Mouse (Mus musculus) forebrain, embryonic 12.5 days (tissue): ENCODE measurements around the gene Smad5. TPM values are rescaled to one million over a fixed set of nuclear protein-coding genes. Genes with fewer than 3 reads are reported as not detected.
A peak's percentile ranks its signal among the peaks of the same experiment; 100 is the strongest.

Experiments used
- ATAC-seq: fragments of 200-750 bp; cut with Nextera tagmentation; 2 replicates; pipeline ENCODE4 v1.8.0; 2017; ENCODE audit warnings: moderate TSS enrichment; ENCODE audit not compliant: low FRiP score
- H3K27ac ChIP-seq: fragments of 300-500 bp; sonication (generic); 2 replicates; pipeline ENCODE4 v1.5.1; 2016; ENCODE audit warnings: mild to moderate bottlenecking
- H3K27me3 ChIP-seq: fragments of 300-500 bp; sonication (generic); 2 replicates; pipeline ENCODE4 v1.6.1; 2016; ENCODE audit warnings: mild to moderate bottlenecking
- H3K36me3 ChIP-seq: fragments of 300-500 bp; sonication (generic); replicated peaks from 2 replicates; pipeline ENCODE4 v1.6.1; 2016; ENCODE audit warnings: mild to moderate bottlenecking
- H3K4me1 ChIP-seq: fragments of 300-500 bp; sonication (generic); 2 replicates; pipeline ENCODE4 v1.6.1; 2016
- H3K4me2 ChIP-seq: fragments of 300-500 bp; sonication (generic); 2 replicates; pipeline ENCODE4 v1.6.1; 2016; ENCODE audit warnings: mild to moderate bottlenecking, moderate library complexity
- H3K4me3 ChIP-seq: fragments of 300-500 bp; sonication (generic); replicated peaks from 2 replicates; pipeline ENCODE4 v1.5.1; 2016; ENCODE audit warnings: mild to moderate bottlenecking
- H3K9ac ChIP-seq: fragments of 300-500 bp; sonication (generic); 2 replicates; pipeline ENCODE4 v1.6.1; 2016; ENCODE audit warnings: mild to moderate bottlenecking
- H3K9me3 ChIP-seq: fragments of 300-500 bp; sonication (generic); 2 replicates; pipeline ENCODE4 v1.6.1; 2016
- WGBS: fragments of 180-500 bp; shearing (Covaris S2); methylation state at CpG from one replicate; pipeline ENCODE4 v1.1.7; 2016; 5-methylcytosine and 5-hydroxymethylcytosine counted together
- polyA plus RNA-seq: library from polyadenylated mRNA; unstranded; fragments of >200 nt; fragmentation: Nextera tagmentation; extraction: Ambion mirVana; gene quantifications from 2 replicates; pipeline ENCODE4 v1.2.1, GENCODE M21; 2016

Gene Smad5
- polyA plus RNA-seq, 1 experiment from 2014 or later: 46.3 TPM

DNA sequence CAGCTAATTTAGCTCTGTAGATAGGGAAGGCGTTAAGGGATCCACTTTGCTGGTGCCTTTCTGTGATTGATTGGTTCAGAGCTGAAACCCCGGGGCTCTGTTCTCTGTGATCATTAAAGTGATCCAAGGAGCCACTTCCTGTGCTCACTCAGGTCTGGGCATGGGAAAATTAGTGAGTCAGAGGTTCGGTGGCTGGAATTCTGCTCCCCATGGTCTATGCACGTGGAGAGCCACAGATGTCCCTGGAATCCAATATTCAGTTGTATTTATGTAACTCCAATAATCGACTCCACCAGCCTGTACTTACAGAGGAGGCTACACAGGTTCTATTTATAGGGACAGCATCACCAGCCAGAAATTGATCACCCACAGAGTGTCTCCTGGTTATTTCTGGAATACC is 63.4 kb downstream of the Smad5 start:
- Histone ChIP-seq H3K27ac (no peak overlapping the region), H3K36me3 (no peaks in the 10 kb centered on the region), H3K27me3 (peaks cover 25% of the 10 kb centered on the region), H3K4me2 (no peak overlapping the region), H3K4me1 (peaks cover 52% of the 10 kb centered on the region), H3K4me3 (no peak overlapping the region), H3K9ac (no peak overlapping the region), H3K9me3 (no peaks in the 10 kb centered on the region; the same call in 1 of the 2 replicates)
- no peak for ATAC-seq
- WGBS: 65% methylated on average over 5 of the region's 5 CpGs

DNA sequence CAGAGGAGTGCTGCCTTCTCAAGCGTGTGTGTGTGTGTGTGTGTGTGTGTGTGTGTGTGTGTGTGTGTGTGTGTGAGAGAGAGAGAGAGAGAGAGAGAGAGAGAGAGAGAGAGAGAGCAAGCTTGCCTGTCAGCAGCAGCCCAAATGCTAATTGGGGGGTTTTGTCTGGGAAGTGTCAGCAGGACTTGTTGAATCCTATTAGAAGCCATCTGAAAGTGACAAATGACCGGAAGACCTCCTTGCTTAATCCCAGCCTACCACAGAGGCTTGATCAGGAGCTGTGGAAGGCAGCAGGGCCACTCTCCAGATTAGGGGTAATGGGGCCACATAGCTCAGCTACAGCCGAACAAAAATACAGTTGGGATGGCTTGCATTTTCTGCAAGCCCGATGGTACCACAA is 66.6 kb downstream of the Smad5 start:
- no peaks in the 10 kb centered on the region; the same call in 1 of the 2 replicates for H3K9me3 ChIP-seq
- H3K27me3 ChIP-seq: peaks cover 4% of the 10 kb centered on the region; the same call in 1 of the 2 replicates
- no peak for ATAC-seq
- no peak overlapping the region for H3K9ac ChIP-seq
- no peaks in the 10 kb centered on the region for H3K36me3 ChIP-seq
- peaks cover 50% of the 10 kb centered on the region for H3K4me1 ChIP-seq
- H3K4me2 ChIP-seq: no peak overlapping the region
- no peak overlapping the region for H3K4me3 ChIP-seq
- WGBS: 17% methylated on average over 4 of the region's 4 CpGs
- peak overlapping the region; percentile 89 for H3K27ac ChIP-seq

DNA sequence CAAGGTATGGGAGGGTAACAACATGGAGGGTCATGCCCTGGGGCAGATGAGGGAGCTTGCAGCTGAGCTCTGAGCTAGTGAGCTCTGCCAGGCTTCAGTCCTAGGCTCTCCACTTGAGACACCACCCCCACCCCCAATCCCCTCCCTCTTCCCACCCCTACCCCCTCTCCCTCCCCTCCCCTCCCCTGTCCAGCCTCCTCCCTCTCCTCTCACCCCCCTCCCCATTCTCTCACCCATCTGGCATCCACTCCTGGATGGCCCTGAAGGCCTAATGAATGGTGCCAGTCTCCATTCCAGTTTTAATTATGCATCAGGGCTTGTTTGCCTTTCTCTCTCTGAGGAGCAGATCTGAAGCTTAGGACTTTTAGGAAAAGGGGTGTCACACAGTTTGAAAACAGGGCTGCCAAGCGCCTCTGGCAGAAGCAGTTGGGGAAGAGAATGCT is 67.3 kb downstream of the Smad5 start:
- no peaks in the 10 kb centered on the region for H3K9me3 ChIP-seq
- no peak overlapping the region for H3K9ac ChIP-seq
- H3K4me2 ChIP-seq: no peak overlapping the region
- no peaks in the 10 kb centered on the region for H3K36me3 ChIP-seq
- ATAC-seq: peak; percentile 45
- WGBS: 20% methylated on average over 1 of the region's 1 CpGs
- H3K4me3 ChIP-seq: no peak overlapping the region
- H3K27ac ChIP-seq: peak overlapping the region; percentile 89
- H3K4me1 ChIP-seq: peaks cover 55% of the 10 kb centered on the region
- H3K27me3 ChIP-seq: peaks cover 1% of the 10 kb centered on the region; the same call in 1 of the 2 replicates

DNA sequence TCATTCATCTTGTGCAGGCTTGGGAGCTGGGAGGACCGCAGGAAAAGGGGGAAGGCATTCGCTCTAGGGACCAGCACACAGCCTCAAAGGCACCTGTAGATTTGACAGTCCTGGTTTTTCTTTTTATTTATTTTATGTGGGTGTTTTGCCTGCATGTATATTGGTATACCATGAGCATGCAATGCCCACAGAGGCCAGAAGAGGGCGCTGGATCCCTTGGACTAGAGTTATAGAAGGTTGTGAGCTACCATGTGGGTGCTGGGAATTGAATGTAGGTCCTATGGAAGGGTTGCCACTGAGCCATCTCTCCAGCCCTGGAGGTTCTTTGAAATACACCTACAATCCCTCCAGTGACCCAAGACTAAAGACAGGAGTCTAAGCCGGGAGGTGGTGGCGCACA is 68.0 kb downstream of the Smad5 start:
- no peak overlapping the region for H3K4me2 ChIP-seq
- H3K27me3 ChIP-seq: no peaks in the 10 kb centered on the region; the same call in 1 of the 2 replicates
- no peak overlapping the region for H3K9ac ChIP-seq
- no peaks in the 10 kb centered on the region for H3K36me3 ChIP-seq
- 67% methylated on average over 5 of the region's 5 CpGs for WGBS
- no peaks in the 10 kb centered on the region for H3K9me3 ChIP-seq
- peak overlapping the region; percentile 89 for H3K27ac ChIP-seq
- ATAC-seq: no peak
- H3K4me1 ChIP-seq: peaks cover 53% of the 10 kb centered on the region
- H3K4me3 ChIP-seq: no peak overlapping the region

DNA sequence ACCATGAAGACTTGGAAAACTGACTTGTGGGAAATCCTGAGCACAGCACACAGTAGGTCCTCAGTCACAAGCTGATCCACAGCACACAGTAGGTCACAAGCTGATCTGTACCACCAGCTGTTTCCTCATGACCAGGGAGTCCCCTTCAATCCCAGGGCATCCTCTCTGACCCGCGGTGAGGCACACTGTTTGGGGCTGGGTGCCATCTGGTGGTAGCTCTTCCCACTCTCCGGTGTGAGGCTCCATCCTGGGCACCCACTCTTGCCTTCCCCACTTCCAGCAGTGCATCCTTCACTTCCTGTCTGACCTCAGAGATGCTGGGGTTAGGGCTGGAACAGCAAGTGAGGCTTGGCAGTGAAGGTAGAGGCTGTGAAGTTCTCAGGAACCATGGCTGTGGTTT is 69.8 kb downstream of the Smad5 start:
- no peak overlapping the region for H3K4me2 ChIP-seq
- no peaks in the 10 kb centered on the region for H3K36me3 ChIP-seq
- H3K27ac ChIP-seq: peak overlapping the region; percentile 25; the same call in 1 of the 2 replicates
- peaks cover 49% of the 10 kb centered on the region for H3K4me1 ChIP-seq
- H3K4me3 ChIP-seq: no peak overlapping the region
- 54% methylated on average over 3 of the region's 3 CpGs for WGBS
- no peak for ATAC-seq
- no peaks in the 10 kb centered on the region for H3K9me3 ChIP-seq
- H3K9ac ChIP-seq: no peak overlapping the region
- H3K27me3 ChIP-seq: no peaks in the 10 kb centered on the region

DNA sequence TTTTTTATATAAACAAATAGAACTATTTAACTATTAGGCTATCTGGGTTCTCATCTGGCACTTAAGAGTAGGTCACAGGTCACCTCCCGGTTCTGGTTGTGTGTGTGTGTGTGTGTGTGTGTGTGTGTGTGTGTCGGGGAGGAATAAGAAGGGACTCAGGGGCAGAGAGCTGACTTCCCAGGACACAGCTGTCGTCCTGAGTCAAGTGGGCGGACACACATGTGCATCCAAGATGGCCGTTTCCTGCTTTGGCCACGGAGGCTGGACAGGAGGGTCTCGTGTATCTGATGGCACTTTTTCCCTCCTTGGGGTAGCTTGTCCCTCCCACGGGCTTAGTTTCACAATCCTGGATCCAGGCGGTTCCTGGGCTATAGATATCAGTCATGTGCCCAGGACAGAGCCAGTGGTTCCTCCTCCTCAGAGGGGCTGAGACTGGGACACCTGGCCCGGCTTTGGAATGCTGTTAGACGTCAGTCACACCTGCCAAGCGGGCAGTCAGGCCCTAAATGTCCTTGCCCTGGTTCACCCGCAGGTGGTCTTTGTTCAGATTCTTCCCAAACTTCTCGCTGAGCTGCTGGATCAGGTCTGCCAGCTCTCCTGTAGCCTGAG is 70.6 kb downstream of the Smad5 start:
- Histone ChIP-seq H3K4me1 (peaks cover 48% of the 10 kb centered on the region), H3K4me2 (no peak overlapping the region), H3K27me3 (no peaks in the 10 kb centered on the region), H3K27ac (peak overlapping the region; percentile 86), H3K9ac (no peak overlapping the region), H3K9me3 (no peaks in the 10 kb centered on the region), H3K4me3 (no peak overlapping the region), H3K36me3 (no peaks in the 10 kb centered on the region)
- WGBS: 65% methylated on average over 14 of the region's 14 CpGs
- ATAC-seq: no peak

DNA sequence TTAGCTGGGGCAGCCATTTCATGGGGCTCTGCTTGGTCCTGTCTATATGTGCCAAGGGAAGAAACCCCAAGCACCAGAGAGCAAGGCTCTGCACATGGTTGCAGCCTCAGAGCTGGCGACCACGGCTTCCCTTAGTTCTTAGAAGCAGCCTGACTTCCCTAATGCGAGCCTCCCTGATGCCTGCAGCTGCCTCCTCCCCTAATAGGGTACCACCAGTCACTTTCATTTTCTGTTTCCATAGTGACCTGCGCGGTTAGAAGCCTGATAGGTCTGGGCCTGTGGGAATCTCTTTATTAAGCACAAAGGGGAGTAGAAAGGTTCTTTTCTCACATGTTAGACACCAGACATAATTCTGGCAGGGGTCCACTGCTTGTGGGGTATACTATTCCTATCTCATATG is 71.5 kb downstream of the Smad5 start:
- 0 out of 2 replicates have a peak, but pooled peaks cover 3% of the 10 kb centered on the region for H3K27me3 ChIP-seq
- H3K9me3 ChIP-seq: no peaks in the 10 kb centered on the region
- peak; percentile 81 for ATAC-seq
- H3K4me3 ChIP-seq: no peak overlapping the region
- peak overlapping the region; percentile 27 for H3K4me2 ChIP-seq
- no peaks in the 10 kb centered on the region for H3K36me3 ChIP-seq
- 13% methylated on average over 5 of the region's 5 CpGs for WGBS
- H3K4me1 ChIP-seq: peaks cover 39% of the 10 kb centered on the region
- H3K9ac ChIP-seq: no peak overlapping the region
- H3K27ac ChIP-seq: peak overlapping the region; percentile 86

DNA sequence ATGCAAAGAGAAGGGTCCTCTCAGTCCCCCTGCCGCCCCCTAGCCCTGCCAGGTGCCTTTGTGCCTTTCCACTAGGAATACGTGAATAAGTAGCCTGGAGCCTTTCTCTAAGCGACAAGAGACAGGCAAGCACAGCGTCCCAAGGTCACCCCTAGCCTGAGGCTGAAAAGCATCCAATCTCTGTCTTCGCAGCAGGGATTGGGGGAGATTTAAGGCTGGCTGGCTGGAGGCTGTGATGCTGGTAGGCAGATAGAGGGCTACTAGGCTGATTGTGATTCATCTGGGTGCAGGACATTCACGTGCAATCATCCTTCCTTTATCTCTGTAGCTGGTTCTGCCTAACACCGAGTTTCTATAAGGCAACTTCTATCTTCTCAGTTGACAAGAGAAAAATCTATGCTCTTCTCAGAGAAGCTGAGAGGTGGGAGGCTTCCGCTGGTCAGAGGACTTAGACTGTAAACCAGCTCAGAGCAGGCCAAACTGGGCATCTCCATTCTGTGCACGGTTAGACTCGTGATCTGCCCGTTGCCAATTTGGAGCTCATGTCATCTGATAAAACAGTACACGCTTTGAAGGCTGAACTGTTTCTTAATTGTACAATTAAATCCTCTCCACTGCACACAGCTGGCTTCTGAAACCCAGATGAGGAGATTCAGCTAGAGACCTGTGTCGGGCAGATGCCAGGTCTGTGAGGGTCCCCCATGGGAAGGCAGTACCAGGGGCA is 78.1 kb downstream of the Smad5 start:
- Histone ChIP-seq H3K9me3 (no peaks in the 10 kb centered on the region), H3K36me3 (no peaks in the 10 kb centered on the region), H3K27me3 (0 out of 2 replicates have a peak, but pooled peaks cover 3% of the 10 kb centered on the region), H3K9ac (no peak overlapping the region; the same call in 1 of the 2 replicates), H3K4me1 (peaks cover 27% of the 10 kb centered on the region), H3K4me2 (no peak overlapping the region), H3K27ac (no peak overlapping the region), H3K4me3 (no peak overlapping the region)
- ATAC-seq: peak; percentile 55; the same call in 1 of the 2 replicates
- WGBS: 57% methylated on average over 13 of the region's 13 CpGs

DNA sequence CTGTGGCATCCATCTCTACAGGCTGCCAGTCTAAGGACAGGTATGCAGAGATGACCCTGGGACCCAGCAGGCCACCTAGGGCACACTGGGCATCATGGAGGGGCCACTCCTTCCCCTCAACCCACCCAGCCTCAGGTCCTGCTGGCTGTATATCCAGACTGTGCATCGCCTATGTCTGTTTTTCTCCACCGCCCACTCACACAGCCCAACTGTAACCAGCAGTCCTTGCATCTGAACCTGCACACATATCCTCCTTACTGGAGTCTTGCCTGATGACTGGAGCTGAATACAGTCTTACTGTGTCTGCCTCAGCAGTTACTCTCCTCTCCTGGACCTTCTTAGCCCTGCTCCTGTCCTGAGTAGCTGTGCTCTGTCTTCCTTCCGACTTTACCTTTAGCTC is 78.9 kb downstream of the Smad5 start:
- no peak overlapping the region for H3K27ac ChIP-seq
- 92% methylated on average over 3 of the region's 3 CpGs for WGBS
- ATAC-seq: no peak
- peaks cover 27% of the 10 kb centered on the region for H3K4me1 ChIP-seq
- no peak overlapping the region for H3K4me2 ChIP-seq
- H3K36me3 ChIP-seq: no peaks in the 10 kb centered on the region
- 0 out of 2 replicates have a peak, but pooled peaks cover 3% of the 10 kb centered on the region for H3K27me3 ChIP-seq
- no peaks in the 10 kb centered on the region for H3K9me3 ChIP-seq
- no peak overlapping the region for H3K9ac ChIP-seq
- no peak overlapping the region for H3K4me3 ChIP-seq

DNA sequence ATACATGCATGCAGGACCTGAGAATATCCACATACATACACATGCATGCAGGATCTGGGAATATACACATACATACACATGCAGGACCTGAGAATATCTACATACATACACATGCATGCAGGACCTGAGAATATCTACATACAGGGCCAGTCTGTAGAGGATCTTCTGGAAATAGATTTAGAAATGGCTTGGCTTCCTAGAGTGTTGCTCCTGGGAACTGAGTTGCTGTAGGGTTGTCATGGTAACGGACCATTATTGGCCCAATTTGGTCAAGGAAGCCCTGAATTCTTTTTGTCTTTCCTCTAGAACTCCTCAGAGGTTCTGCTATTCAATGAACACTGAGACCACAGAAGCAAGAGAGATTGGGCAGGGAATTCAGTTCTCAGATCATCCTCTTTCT is 79.8 kb downstream of the Smad5 start:
- H3K36me3 ChIP-seq: no peaks in the 10 kb centered on the region
- H3K9ac ChIP-seq: no peak overlapping the region
- H3K4me3 ChIP-seq: no peak overlapping the region
- H3K4me1 ChIP-seq: peaks cover 27% of the 10 kb centered on the region
- 0 out of 2 replicates have a peak, but pooled peaks cover 3% of the 10 kb centered on the region for H3K27me3 ChIP-seq
- WGBS: 85% methylated on average over 1 of the region's 1 CpGs
- no peaks in the 10 kb centered on the region for H3K9me3 ChIP-seq
- H3K27ac ChIP-seq: no peak overlapping the region
- ATAC-seq: no peak
- no peak overlapping the region for H3K4me2 ChIP-seq

DNA sequence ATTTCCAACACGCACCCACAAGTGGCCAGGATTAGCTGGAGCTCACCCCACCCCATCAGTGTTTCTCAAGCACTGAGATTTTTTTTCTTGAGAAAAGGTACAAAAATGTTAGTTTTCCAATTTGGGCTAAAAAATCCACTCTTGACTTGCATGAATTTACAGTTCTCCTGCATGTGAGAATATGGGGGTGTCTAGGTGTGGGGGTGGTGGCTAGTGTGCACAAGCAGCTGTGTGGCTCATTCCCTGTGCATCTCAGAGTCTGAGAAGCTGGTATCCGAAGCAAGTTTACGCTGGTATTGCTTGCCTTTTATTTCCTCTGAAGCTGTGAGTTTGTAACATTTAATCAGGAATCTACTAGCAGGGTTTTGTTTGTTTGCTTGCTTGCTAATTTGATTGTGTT is 87.9 kb downstream of the Smad5 start:
- Histone ChIP-seq H3K4me3 (no peak overlapping the region), H3K4me1 (peaks cover 24% of the 10 kb centered on the region), H3K36me3 (no peaks in the 10 kb centered on the region), H3K9ac (no peak overlapping the region), H3K27ac (no peak overlapping the region), H3K27me3 (no peaks in the 10 kb centered on the region; the same call in 1 of the 2 replicates), H3K9me3 (no peaks in the 10 kb centered on the region), H3K4me2 (no peak overlapping the region)
- ATAC-seq: no peak
- WGBS: 87% methylated on average over 3 of the region's 3 CpGs
